Mouse (Mus musculus): ENCODE measurements around the gene Slc30a2.

Gene Slc30a2

GRCm38 (mm10) chr4:134343071-134344031 is at the start of gene Slc30a2:
Slc30a2 (plus strand) TSS chr4:134343181.
- in situ Hi-C loops (cut with MboI, MseI): no loop called here

GRCm38 (mm10) chr4:134293692-134294163 is 49.3 kb upstream of the Slc30a2 start:
- in situ Hi-C loops (cut with MboI, MseI): loop anchor here (5.0 to 10.0 kb wide), 3 partner anchors 46 to 109 kb away; partner anchors contain the start of genes Cep85 (in 1 of the 2), Gm30191 (in 1 of the 2) and Zfp593 (in 1 of the 2)

- in situ Hi-C loops (cut with MboI, MseI): loop anchor here in 1 of 2 experiments (5.0 to 10.0 kb wide), 3 partner anchors 34 to 111 kb away; partner anchors contain the start of gene Cep85
Measured at GRCm38 (mm10) chr4:134296096-134296495, 46.9 kb upstream of the Slc30a2 start.

- in situ Hi-C loops (cut with MboI, MseI): loop anchor here in 1 of 2 experiments (5.0 to 10.0 kb wide), 3 partner anchors 34 to 112 kb away; partner anchors contain the start of gene Cep85
Measured at GRCm38 (mm10) chr4:134296523-134296922, 46.5 kb upstream of the Slc30a2 start.

GRCm38 (mm10) chr4:134297369-134297768 is 45.6 kb upstream of the Slc30a2 start:
- in situ Hi-C loops (cut with MboI, MseI): loop anchor here in 1 of 2 experiments (5.0 to 10.0 kb wide), 3 partner anchors 35 to 113 kb away; partner anchors contain the start of gene Cep85

GRCm38 (mm10) chr4:134298626-134299497 is 44.1 kb upstream of the Slc30a2 start:
- in situ Hi-C loops (cut with MboI, MseI): loop anchor here in 1 of 2 experiments (5.0 to 10.0 kb wide), 3 partner anchors 37 to 114 kb away; partner anchors contain the start of gene Cep85

- in situ Hi-C loops (cut with MboI, MseI): loop anchor here in 1 of 2 experiments (5.0 to 10.0 kb wide), 3 partner anchors 37 to 115 kb away; partner anchors contain the start of gene Cep85
Measured at GRCm38 (mm10) chr4:134299498-134299810, 43.5 kb upstream of the Slc30a2 start.

- in situ Hi-C loops (cut with MboI, MseI): no loop called here
Measured at GRCm38 (mm10) chr4:134300316-134300715, 42.7 kb upstream of the Slc30a2 start.

GRCm38 (mm10) chr4:134302084-134302483 is 40.9 kb upstream of the Slc30a2 start:
- in situ Hi-C loops (cut with MboI, MseI): no loop called here

GRCm38 (mm10) chr4:134306963-134307362 is 36.0 kb upstream of the Slc30a2 start:
- in situ Hi-C loops (cut with MboI, MseI): no loop called here

GRCm38 (mm10) chr4:134307367-134308072 is 35.5 kb upstream of the Slc30a2 start:
- in situ Hi-C loops (cut with MboI, MseI): no loop called here

GRCm38 (mm10) chr4:134310106-134310505 is 32.9 kb upstream of the Slc30a2 start:
- in situ Hi-C loops (cut with MboI, MseI): no loop called here

GRCm38 (mm10) chr4:134310656-134311055 is 32.3 kb upstream of the Slc30a2 start:
- in situ Hi-C loops (cut with MboI, MseI): no loop called here

- in situ Hi-C loops (cut with MboI, MseI): no loop called here
Measured at GRCm38 (mm10) chr4:134311784-134312183, 31.2 kb upstream of the Slc30a2 start.

GRCm38 (mm10) chr4:134312341-134312740 is 30.6 kb upstream of the Slc30a2 start:
- in situ Hi-C loops (cut with MboI, MseI): no loop called here

- in situ Hi-C loops (cut with MboI, MseI): no loop called here
Measured at GRCm38 (mm10) chr4:134312901-134313300, 30.1 kb upstream of the Slc30a2 start.

GRCm38 (mm10) chr4:134314081-134314655 is 28.8 kb upstream of the Slc30a2 start:
- in situ Hi-C loops (cut with MboI, MseI): no loop called here

- in situ Hi-C loops (cut with MboI, MseI): no loop called here
Measured at GRCm38 (mm10) chr4:134314876-134315275, 28.1 kb upstream of the Slc30a2 start, which contains the start of gene Trim63. Trim63 (plus strand) TSS chr4:134315120.

GRCm38 (mm10) chr4:134315470-134315869 is 27.5 kb upstream of the Slc30a2 start:
- in situ Hi-C loops (cut with MboI, MseI): no loop called here

- in situ Hi-C loops (cut with MboI, MseI): no loop called here
Measured at GRCm38 (mm10) chr4:134316390-134316789, 26.6 kb upstream of the Slc30a2 start.

Data from T-helper 17 cell (primary cell).